Mouse (Mus musculus) forebrain, embryonic 15.5 days (tissue): ENCODE measurements around the gene Ncstn. TPM values are rescaled to one million over a fixed set of nuclear protein-coding genes. Genes with fewer than 3 reads are reported as not detected.

Source experiments
- ATAC-seq: fragments of 200-750 bp; cut with Nextera tagmentation; replicated peaks from 2 replicates; pipeline ENCODE4 v1.8.0; 2017; ENCODE audit warnings: mild to moderate bottlenecking, moderate TSS enrichment, moderate library complexity
- H3K27ac ChIP-seq: fragments of 300-500 bp; sonication (generic); replicated peaks from 2 replicates; pipeline ENCODE4 v1.5.1; 2015; ENCODE audit warnings: mild to moderate bottlenecking, inconsistent platforms
- H3K27me3 ChIP-seq: fragments of 300-500 bp; sonication (generic); 2 replicates; pipeline ENCODE4 v1.6.1; 2015; ENCODE audit warnings: inconsistent platforms
- H3K36me3 ChIP-seq: fragments of 300-500 bp; sonication (generic); 2 replicates; pipeline ENCODE4 v1.6.1; 2015; ENCODE audit warnings: mild to moderate bottlenecking, inconsistent platforms
- H3K4me1 ChIP-seq: fragments of 300-500 bp; sonication (generic); 2 replicates; pipeline ENCODE4 v1.6.1; 2015; ENCODE audit warnings: inconsistent platforms
- H3K4me2 ChIP-seq: fragments of 300-500 bp; sonication (generic); replicated peaks from 2 replicates; pipeline ENCODE4 v1.6.1; 2015; ENCODE audit warnings: mild to moderate bottlenecking, inconsistent platforms
- H3K4me3 ChIP-seq: fragments of 300-500 bp; sonication (generic); 2 replicates; pipeline ENCODE4 v1.5.1; 2015; ENCODE audit warnings: mild to moderate bottlenecking, inconsistent platforms
- H3K9ac ChIP-seq: fragments of 300-500 bp; sonication (generic); replicated peaks from 2 replicates; pipeline ENCODE4 v1.6.1; 2015; ENCODE audit warnings: mild to moderate bottlenecking, inconsistent platforms
- H3K9me3 ChIP-seq: fragments of 300-500 bp; sonication (generic); 2 replicates; pipeline ENCODE4 v1.6.1; 2016; ENCODE audit warnings: inconsistent platforms
- WGBS: fragments of 180-500 bp; shearing (Covaris S2); methylation state at CpG from one replicate; pipeline ENCODE4 v1.1.7; 2015; ENCODE audit warnings: mixed read lengths; 5-methylcytosine and 5-hydroxymethylcytosine counted together
- polyA plus RNA-seq: library from polyadenylated mRNA; unstranded; fragments of >200 nt; fragmentation: Nextera tagmentation; extraction: Ambion mirVana; gene quantifications from 2 replicates; pipeline ENCODE4 v1.2.1, GENCODE M21; 2015

The Ncstn gene
- polyA plus RNA-seq, 1 experiment from 2014 or later: 104 TPM

GRCm38 (mm10) chr1:172049131-172049782, 33.3 kb downstream of the Ncstn start:
- Histone ChIP-seq H3K9ac (peak overlapping the region; percentile 28; the same call in 1 of the 2 replicates), H3K4me3 (no peak overlapping the region), H3K27ac (peak overlapping the region; percentile 90), H3K4me2 (peak overlapping the region; percentile 28; the same call in 1 of the 2 replicates), H3K4me1 (peaks cover 40% of the 10 kb centered on the region), H3K36me3 (no peaks in the 10 kb centered on the region), H3K27me3 (0 out of 2 replicates have a peak, but pooled peaks cover 7% of the 10 kb centered on the region), H3K9me3 (no peaks in the 10 kb centered on the region)
- ATAC-seq: peak; percentile 30
- WGBS: 13% methylated on average over 13 of the region's 13 CpGs

GRCm38 (mm10) chr1:172048241-172048734, 34.3 kb downstream of the Ncstn start:
- Histone ChIP-seq H3K27ac (peak overlapping the region; percentile 90), H3K4me3 (no peak overlapping the region), H3K36me3 (no peaks in the 10 kb centered on the region), H3K27me3 (no peaks in the 10 kb centered on the region), H3K4me1 (peaks cover 31% of the 10 kb centered on the region), H3K4me2 (peak overlapping the region; percentile 14; the same call in 1 of the 2 replicates), H3K9me3 (no peaks in the 10 kb centered on the region), H3K9ac (peak overlapping the region; percentile 33)
- 5% methylated on average over 6 of the region's 6 CpGs for WGBS
- peak; percentile 88 for ATAC-seq

GRCm38 (mm10) chr1:172046938-172047337, 35.7 kb downstream of the Ncstn start:
- Histone ChIP-seq H3K9me3 (no peaks in the 10 kb centered on the region), H3K4me2 (no peak overlapping the region), H3K4me3 (no peak overlapping the region), H3K27ac (peak overlapping the region; percentile 90), H3K4me1 (peaks cover 26% of the 10 kb centered on the region), H3K36me3 (no peaks in the 10 kb centered on the region), H3K9ac (no peak overlapping the region), H3K27me3 (no peaks in the 10 kb centered on the region)
- ATAC-seq: peak; percentile 48
- 14% methylated on average over 5 of the region's 5 CpGs for WGBS

GRCm38 (mm10) chr1:172046410-172046809, 36.2 kb downstream of the Ncstn start:
- Histone ChIP-seq H3K4me3 (no peak overlapping the region), H3K36me3 (no peaks in the 10 kb centered on the region), H3K4me1 (peaks cover 26% of the 10 kb centered on the region), H3K27ac (no peak overlapping the region), H3K9ac (no peak overlapping the region), H3K4me2 (no peak overlapping the region), H3K27me3 (no peaks in the 10 kb centered on the region), H3K9me3 (no peaks in the 10 kb centered on the region)
- WGBS: 69% methylated on average over 8 of the region's 8 CpGs
- no peak for ATAC-seq

GRCm38 (mm10) chr1:172029914-172030313, 52.7 kb downstream of the Ncstn start:
- Histone ChIP-seq H3K9ac (no peak overlapping the region), H3K9me3 (no peaks in the 10 kb centered on the region), H3K4me1 (peaks cover 29% of the 10 kb centered on the region), H3K27ac (no peak overlapping the region), H3K27me3 (no peaks in the 10 kb centered on the region), H3K4me3 (no peak overlapping the region), H3K4me2 (no peak overlapping the region), H3K36me3 (no peaks in the 10 kb centered on the region)
- ATAC-seq: no peak
- 94% methylated on average over 2 of the region's 2 CpGs for WGBS

- Histone ChIP-seq H3K4me1 (peaks cover 42% of the 10 kb centered on the region), H3K36me3 (no peaks in the 10 kb centered on the region), H3K27me3 (no peaks in the 10 kb centered on the region), H3K9ac (peak within 1 kb of the TSS; percentile 98), H3K4me2 (peak within 1 kb of the TSS; percentile 87), H3K27ac (peak within 1 kb of the TSS; percentile 98), H3K9me3 (no peaks in the 10 kb centered on the region), H3K4me3 (peak within 1 kb of the TSS; percentile 97)
- no peak for ATAC-seq
- WGBS: 17% methylated on average over 21 of the region's 21 CpGs
Measured at GRCm38 (mm10) chr1:172028394-172029275, 54.0 kb downstream of the Ncstn start, which contains the start of gene Vangl2. Gene Vangl2 (minus strand): TSS chr1:172028444.

- peak; percentile 46 for ATAC-seq
- WGBS: 3% methylated on average over 10 of the region's 10 CpGs
- H3K27ac ChIP-seq: peak overlapping the region; percentile 98
- H3K9me3 ChIP-seq: no peaks in the 10 kb centered on the region
- H3K9ac ChIP-seq: peak overlapping the region; percentile 98
- H3K4me3 ChIP-seq: peak overlapping the region; percentile 97
- peak overlapping the region; percentile 87 for H3K4me2 ChIP-seq
- H3K27me3 ChIP-seq: no peaks in the 10 kb centered on the region
- peaks cover 49% of the 10 kb centered on the region for H3K4me1 ChIP-seq
- no peaks in the 10 kb centered on the region for H3K36me3 ChIP-seq
Measured at GRCm38 (mm10) chr1:172027809-172028102, 54.8 kb downstream of the Ncstn start.

- H3K4me2 ChIP-seq: peak overlapping the region; percentile 87
- ATAC-seq: peak; percentile 78
- H3K9me3 ChIP-seq: no peaks in the 10 kb centered on the region
- H3K9ac ChIP-seq: peak overlapping the region; percentile 98
- WGBS: under 1% methylated on average over 47 of the region's 54 CpGs
- peaks cover 55% of the 10 kb centered on the region for H3K4me1 ChIP-seq
- peak overlapping the region; percentile 98 for H3K27ac ChIP-seq
- no peaks in the 10 kb centered on the region for H3K27me3 ChIP-seq
- H3K36me3 ChIP-seq: no peaks in the 10 kb centered on the region
- peak overlapping the region; percentile 97 for H3K4me3 ChIP-seq
Measured at GRCm38 (mm10) chr1:172027010-172027808, 55.4 kb downstream of the Ncstn start.

- peaks cover 63% of the 10 kb centered on the region for H3K4me1 ChIP-seq
Measured at GRCm38 (mm10) chr1:172026201-172026901, 56.2 kb downstream of the Ncstn start.

GRCm38 (mm10) chr1:172025201-172025904, 57.2 kb downstream of the Ncstn start:
- ATAC-seq: no peak
- no peaks in the 10 kb centered on the region for H3K36me3 ChIP-seq
- H3K9ac ChIP-seq: peak overlapping the region; percentile 98
- peak overlapping the region; percentile 98 for H3K27ac ChIP-seq
- H3K27me3 ChIP-seq: no peaks in the 10 kb centered on the region
- 10% methylated on average over 8 of the region's 8 CpGs for WGBS
- no peaks in the 10 kb centered on the region for H3K9me3 ChIP-seq
- peak overlapping the region; percentile 87 for H3K4me2 ChIP-seq
- peaks cover 70% of the 10 kb centered on the region for H3K4me1 ChIP-seq
- H3K4me3 ChIP-seq: peak overlapping the region; percentile 97

More at GRCm38 (mm10) chr1:172026201-172026901, 56.2 kb downstream of the Ncstn start:
- Histone ChIP-seq H3K9me3 (no peaks in the 10 kb centered on the region), H3K27ac (peak overlapping the region; percentile 98), H3K9ac (peak overlapping the region; percentile 98), H3K4me2 (peak overlapping the region; percentile 87), H3K4me3 (peak overlapping the region; percentile 97), H3K36me3 (no peaks in the 10 kb centered on the region), H3K27me3 (no peaks in the 10 kb centered on the region)
- 1% methylated on average over 23 of the region's 23 CpGs for WGBS
- ATAC-seq: peak; percentile 75
